ENCODE assay signal across 8 mouse cellular contexts in genomic region chr15:99030585-99031387, GRCm38 (mm10). TPM values are rescaled to one million over a fixed set of nuclear protein-coding genes. Genes with fewer than 3 reads are reported as not detected.
DNase-seq lines count a peak whose midpoint lies in the region; ATAC-seq and TF ChIP-seq lines count a peak whose summit lies in the region.

No protein-coding gene starts in this region.

- no peak for ATAC-seq in forebrain, embryonic 11.5 days (replicated peaks; ENCODE audit: low FRiP score)
- ATAC-seq in intestine, postnatal 0 days, result peak; percentile 67
- ATAC-seq in neural tube, embryonic 14.5 days (ENCODE audit: low read depth), result no peak

- H3K27me3 ChIP-seq in forebrain, embryonic 11.5 days (ENCODE audit: control insufficient read depth, insufficient read depth, low read length), result no peaks in the 10 kb centered on the region
- H3K27me3 ChIP-seq in intestine, postnatal 0 days (replicated peaks; ENCODE audit: control insufficient read depth, insufficient read depth, low read length), result no peaks in the 10 kb centered on the region
- no peaks in the 10 kb centered on the region for H3K27me3 ChIP-seq in neural tube, embryonic 14.5 days (ENCODE audit: control insufficient read depth, insufficient read depth, low read length)

- peak; percentile 45; the same call in 1 of the 2 replicates for TF ChIP-seq POLR2A in lung, adult 2 months (IDR thresholded peaks at IDR 0.05; ENCODE audit: borderline replicate concordance, extremely low read depth, low read depth, low read length)

- no peak overlapping the region for H3K27ac ChIP-seq in forebrain, embryonic 11.5 days (ENCODE audit: low read depth, low read length)
- peak overlapping the region; percentile 89 for H3K27ac ChIP-seq in intestine, postnatal 0 days (ENCODE audit: low read depth, low read length)
- H3K27ac ChIP-seq in neural tube, embryonic 14.5 days (ENCODE audit: low read depth, low read length), result no peak overlapping the region

- H3K4me3 ChIP-seq in forebrain, embryonic 11.5 days (ENCODE audit: low read depth, low read length), result peak overlapping the region; percentile 58
- H3K4me3 ChIP-seq in intestine, postnatal 0 days (ENCODE audit: low read depth, low read length), result peak overlapping the region; percentile 77
- H3K4me3 ChIP-seq in lung, adult 2 months (replicated peaks; ENCODE audit: extremely low read depth, low read depth, low read length), result peak overlapping the region; percentile 66
- peak overlapping the region; percentile 32 for H3K4me3 ChIP-seq in neural tube, embryonic 14.5 days (ENCODE audit: low read depth, low read length)

- DNase-seq in 3134 (ENCODE audit: extremely low read depth, insufficient read length, low spot score), result peak; percentile 85
- DNase-seq in T-cell, adult 2 months (ENCODE audit: low spot score), result peak; percentile 29
- DNase-seq in forebrain, embryonic 11.5 days (ENCODE audit: low spot score), result no peak
- DNase-seq in lung, adult 2 months, result peak; percentile 60
- no peak for DNase-seq in left cerebral cortex, postnatal 25 days (ENCODE audit: low spot score in 2 of 2)
- no peak for DNase-seq in left cerebral cortex, postnatal 10 days (ENCODE audit: extremely low spot score in 1 of 2, low spot score in 2 of 2)

- 16% methylated on average over 26 of the region's 26 CpGs for WGBS in forebrain, embryonic 11.5 days
- 6% methylated on average over 26 of the region's 26 CpGs for WGBS in intestine, postnatal 0 days
- WGBS in lung, adult 2 months, result 3% methylated on average over 26 of the region's 26 CpGs
- WGBS in neural tube, embryonic 14.5 days, result 15% methylated on average over 26 of the region's 26 CpGs

- H3K9ac ChIP-seq in forebrain, embryonic 11.5 days (ENCODE audit: low read length), result peak overlapping the region; percentile 66
- H3K9ac ChIP-seq in intestine, postnatal 0 days (ENCODE audit: low read depth, low read length), result peak overlapping the region; percentile 80
- H3K9ac ChIP-seq in neural tube, embryonic 14.5 days (replicated peaks; ENCODE audit: low read depth, low read length), result 0 out of 2 replicates have a peak overlapping the region, but pooled peaks have one; percentile 37

- intact Hi-C loops in left cerebral cortex, postnatal 25 days (cut with DNase I), result no loop called here
- intact Hi-C loops in left cerebral cortex, postnatal 10 days (cut with DNase I), result no loop called here

- no peak for TF ChIP-seq CTCF in intestine, postnatal 0 days (IDR thresholded peaks at IDR 0.05; ENCODE audit: low read depth)
- TF ChIP-seq CTCF in lung, adult 2 months (IDR thresholded peaks at IDR 0.05; ENCODE audit: insufficient read depth, low read length), result no peak

- peak overlapping the region; percentile 65 for H3K4me2 ChIP-seq in forebrain, embryonic 11.5 days (ENCODE audit: low read depth, low read length, severe bottlenecking)
- H3K4me2 ChIP-seq in intestine, postnatal 0 days (replicated peaks; ENCODE audit: low read depth), result peak overlapping the region; percentile 82
- peak overlapping the region; percentile 62 for H3K4me2 ChIP-seq in neural tube, embryonic 14.5 days (ENCODE audit: low read depth, low read length)

- H3K36me3 ChIP-seq in forebrain, embryonic 11.5 days (ENCODE audit: control insufficient read depth, insufficient read depth, low read length), result no peaks in the 10 kb centered on the region; the same call in 1 of the 2 replicates
- peaks cover 14% of the 10 kb centered on the region for H3K36me3 ChIP-seq in intestine, postnatal 0 days (ENCODE audit: control insufficient read depth, insufficient read depth)
- H3K36me3 ChIP-seq in neural tube, embryonic 14.5 days (ENCODE audit: control insufficient read depth, insufficient read depth, low read length), result no peaks in the 10 kb centered on the region

- H3K9me3 ChIP-seq in forebrain, embryonic 11.5 days (ENCODE audit: control insufficient read depth, low read length), result no peaks in the 10 kb centered on the region
- H3K9me3 ChIP-seq in intestine, postnatal 0 days (ENCODE audit: control insufficient read depth), result no peaks in the 10 kb centered on the region
- H3K9me3 ChIP-seq in neural tube, embryonic 14.5 days (ENCODE audit: control insufficient read depth, low read length), result no peaks in the 10 kb centered on the region

- H3K4me1 ChIP-seq in forebrain, embryonic 11.5 days (replicated peaks; ENCODE audit: control insufficient read depth, insufficient read depth, low read length), result peaks cover 20% of the 10 kb centered on the region
- H3K4me1 ChIP-seq in intestine, postnatal 0 days (replicated peaks; ENCODE audit: control insufficient read depth, insufficient read depth, low read length), result peaks cover 5% of the 10 kb centered on the region; the same call in 1 of the 2 replicates
- peaks cover 6% of the 10 kb centered on the region for H3K4me1 ChIP-seq in lung, adult 2 months (ENCODE audit: control insufficient read depth, insufficient read depth, low read length)
- H3K4me1 ChIP-seq in neural tube, embryonic 14.5 days (ENCODE audit: control insufficient read depth, insufficient read depth, low read length), result peaks cover 7% of the 10 kb centered on the region; the same call in 1 of the 2 replicates

RNA-seq across cellular contexts. Expression of gene Tuba1c, which starts 1.1 kb away (rescaled TPM):
- 142 and 160 TPM in 2 replicates for polyA plus RNA-seq in forebrain, embryonic 11.5 days (2014; fragmentation: Nextera tagmentation; extraction: Ambion mirVana)
- polyA plus RNA-seq in intestine, postnatal 0 days (2015; fragmentation: Nextera tagmentation; extraction: Ambion mirVana), result 271 and 315 TPM in 2 replicates
- 72.7 and 91.7 TPM in 2 replicates for polyA plus RNA-seq in lung, adult 2 months (2012; rRNA removed)
- 7.3 and 11.5 TPM in 2 replicates for polyA plus RNA-seq in neural tube, embryonic 14.5 days (2014; fragmentation: Nextera tagmentation; extraction: Ambion mirVana)
- 10 to 100 TPM; 71.0 to 80.5 TPM for total RNA-seq in left cerebral cortex, postnatal 25 days (2021)
- total RNA-seq in left cerebral cortex, postnatal 10 days (2021), result 100 to 1,000 TPM; 255 to 292 TPM

RNA-seq across cellular contexts. Expression of gene Prph, which starts 24.2 kb away (rescaled TPM):
- polyA plus RNA-seq in forebrain, embryonic 11.5 days (2014; fragmentation: Nextera tagmentation; extraction: Ambion mirVana), result 0.19 and 0.94 TPM in 2 replicates
- polyA plus RNA-seq in intestine, postnatal 0 days (2015; fragmentation: Nextera tagmentation; extraction: Ambion mirVana), result 29.8 and 32.7 TPM in 2 replicates
- polyA plus RNA-seq in lung, adult 2 months (2012; rRNA removed), result 0.71 and 1.0 TPM in 2 replicates
- polyA plus RNA-seq in neural tube, embryonic 14.5 days (2014; fragmentation: Nextera tagmentation; extraction: Ambion mirVana), result 68.8 and 298 TPM in 2 replicates
- 1 to 10 TPM; 1.4 to 1.6 TPM for total RNA-seq in left cerebral cortex, postnatal 25 days (2021)
- 1 to 10 TPM; 5.5 to 5.9 TPM for total RNA-seq in left cerebral cortex, postnatal 10 days (2021)

RNA-seq across cellular contexts. Expression of gene Troap, which starts 43.6 kb away (rescaled TPM):
- polyA plus RNA-seq in forebrain, embryonic 11.5 days (2014; fragmentation: Nextera tagmentation; extraction: Ambion mirVana), result 38.8 and 40.2 TPM in 2 replicates
- polyA plus RNA-seq in intestine, postnatal 0 days (2015; fragmentation: Nextera tagmentation; extraction: Ambion mirVana), result 4.8 TPM in 2 replicates
- 0.84 and 1.3 TPM in 2 replicates for polyA plus RNA-seq in lung, adult 2 months (2012; rRNA removed)
- polyA plus RNA-seq in neural tube, embryonic 14.5 days (2014; fragmentation: Nextera tagmentation; extraction: Ambion mirVana), result 2.4 and 3.3 TPM in 2 replicates
- under 1 TPM; 0.69 TPM for total RNA-seq in left cerebral cortex, postnatal 25 days (2021)
- 1 to 10 TPM; 1.4 to 2.2 TPM for total RNA-seq in left cerebral cortex, postnatal 10 days (2021)

RNA-seq across cellular contexts. Expression of gene C1ql4, which starts 56.8 kb away (rescaled TPM):
- 0.12 TPM in 1 of 2 replicates, not detected in the other for polyA plus RNA-seq in forebrain, embryonic 11.5 days (2014; fragmentation: Nextera tagmentation; extraction: Ambion mirVana)
- polyA plus RNA-seq in intestine, postnatal 0 days (2015; fragmentation: Nextera tagmentation; extraction: Ambion mirVana), result 0.10 and 0.17 TPM in 2 replicates
- not detected in 2 replicates for polyA plus RNA-seq in lung, adult 2 months (2012; rRNA removed)
- polyA plus RNA-seq in neural tube, embryonic 14.5 days (2014; fragmentation: Nextera tagmentation; extraction: Ambion mirVana), result 3.2 and 3.6 TPM in 2 replicates
- total RNA-seq in left cerebral cortex, postnatal 25 days (2021), result not detected
- not detected for total RNA-seq in left cerebral cortex, postnatal 10 days (2021)

Comparison
In these comparisons a context has a peak if more than half of its experiments do, and no peak if none do; other contexts are left out.
1. DNase-seq: peak in 3134 (single experiment), T-cell, adult 2 months (single experiment) and lung, adult 2 months (single experiment); none in forebrain, embryonic 11.5 days (single experiment), left cerebral cortex, postnatal 25 days (0 of 2) and left cerebral cortex, postnatal 10 days (0 of 2).
2. RNA of gene Prph, which starts 24.2 kb away (polyA plus RNA-seq): 68.8 to 298 TPM in neural tube, embryonic 14.5 days and 29.8 to 32.7 TPM in intestine, postnatal 0 days; 0.71 to 1.0 TPM in lung, adult 2 months and 0.19 to 0.94 TPM in forebrain, embryonic 11.5 days; every median in the first group is over 10 times any median in the second.
3. Peak in every context shown above with its lines, with median percentiles within 50 percentile points of each other: H3K4me2 ChIP-seq, H3K4me3 ChIP-seq and H3K9ac ChIP-seq.